Mouse (Mus musculus): ENCODE measurements around the gene Rgcc.

Rgcc gene

GRCm38 (mm10) chr14:79301466-79301875 lies at the start of gene Rgcc:
Gene Rgcc, minus strand, starts transcription at chr14:79301645.
- peak; percentile 97 for DNase-seq

- no peak for DNase-seq
These were observed 44.9 kb upstream of the Rgcc start for GRCm38 (mm10) chr14:79346384-79346783.

- no peak for DNase-seq
These were observed 34.2 kb upstream of the Rgcc start for GRCm38 (mm10) chr14:79335613-79336012.

DNA sequence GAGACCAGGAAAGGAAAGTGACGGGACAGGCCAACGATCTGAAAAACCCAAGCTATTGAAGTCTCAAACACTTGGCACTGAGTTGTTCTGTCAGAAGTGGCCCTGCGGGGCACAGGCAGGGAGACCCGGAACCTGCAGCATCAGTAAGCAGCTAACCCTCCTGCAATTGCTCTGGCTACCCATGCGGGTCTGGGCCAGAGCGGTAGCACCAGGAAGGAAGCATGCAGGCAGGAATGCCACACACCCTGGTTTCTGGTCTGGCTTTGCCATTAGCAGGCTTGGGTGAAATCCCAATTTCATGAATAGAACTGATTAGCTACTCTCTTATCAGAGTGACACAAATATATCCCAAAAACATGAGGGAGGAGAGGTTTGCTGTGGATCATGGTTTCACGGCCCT lies 30.5 kb upstream of the Rgcc start:
- DNase-seq: no peak

- DNase-seq: no peak
These were observed 29.6 kb upstream of the Rgcc start for GRCm38 (mm10) chr14:79330944-79331561.

DNA sequence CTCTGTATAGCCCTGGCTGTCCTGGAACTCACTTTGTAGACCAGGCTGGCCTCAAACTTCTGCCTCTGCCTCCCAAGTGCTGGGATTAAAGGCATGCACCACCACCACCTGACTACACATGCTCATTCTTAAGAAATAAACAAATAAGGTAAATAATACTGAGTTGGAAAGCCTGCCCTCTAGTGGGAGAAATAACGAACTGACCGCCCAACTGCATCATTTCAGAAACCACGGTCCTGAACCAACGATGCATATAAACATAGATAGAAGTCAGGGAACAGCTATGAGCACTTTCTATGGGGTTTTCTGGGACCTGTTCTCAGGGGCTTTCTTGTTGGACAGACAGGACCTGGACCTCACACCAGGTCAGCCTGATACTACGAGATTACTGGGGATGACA lies 25.6 kb upstream of the Rgcc start:
- DNase-seq: peak; percentile 61

- no peak for DNase-seq
These were observed 22.8 kb upstream of the Rgcc start for GRCm38 (mm10) chr14:79324112-79324840.

DNA sequence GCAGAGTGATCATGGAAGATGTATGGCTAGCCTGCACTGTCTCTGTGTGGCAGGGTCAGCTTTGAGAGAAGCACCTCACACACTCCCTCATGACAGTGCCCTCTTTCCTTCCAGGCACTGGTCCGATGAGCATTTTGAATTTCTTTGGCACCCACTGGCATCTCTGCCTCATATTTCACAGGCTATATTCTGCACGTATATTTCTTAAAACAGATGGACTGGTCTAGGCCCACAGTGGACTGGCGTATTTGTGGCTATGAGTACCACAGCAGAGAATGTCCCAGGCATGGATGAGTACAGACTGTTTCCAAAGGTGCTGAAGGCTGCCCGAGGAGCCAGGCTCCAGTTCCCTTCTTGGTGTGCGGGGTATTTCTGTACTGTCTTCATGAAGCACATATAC lies 20.4 kb upstream of the Rgcc start:
- DNase-seq: no peak

GRCm38 (mm10) chr14:79321152-79321551 lies 19.7 kb upstream of the Rgcc start:
- peak; percentile 43 for DNase-seq

- DNase-seq: no peak
These were observed 16.2 kb upstream of the Rgcc start for GRCm38 (mm10) chr14:79317602-79318001.

DNA sequence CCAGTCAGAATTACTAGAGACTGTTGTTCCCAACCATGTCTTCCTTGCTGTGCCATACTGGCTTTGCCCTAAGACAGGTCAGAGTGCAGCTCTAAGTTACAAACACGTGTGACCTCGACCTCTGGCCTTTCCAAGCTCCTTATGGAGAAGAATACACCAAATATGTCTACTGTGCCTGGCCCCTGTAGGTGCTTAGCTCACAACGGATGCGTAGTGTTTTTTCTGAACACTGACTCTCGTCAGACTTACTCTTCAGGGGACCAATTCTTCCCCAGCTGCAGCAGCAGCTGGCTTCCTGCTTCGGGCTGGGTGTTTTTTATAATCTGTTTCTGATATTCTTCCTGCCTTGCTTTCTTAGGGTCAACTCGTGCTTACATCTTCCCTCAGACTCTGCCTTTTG lies 14.4 kb upstream of the Rgcc start:
- DNase-seq: no peak

DNA sequence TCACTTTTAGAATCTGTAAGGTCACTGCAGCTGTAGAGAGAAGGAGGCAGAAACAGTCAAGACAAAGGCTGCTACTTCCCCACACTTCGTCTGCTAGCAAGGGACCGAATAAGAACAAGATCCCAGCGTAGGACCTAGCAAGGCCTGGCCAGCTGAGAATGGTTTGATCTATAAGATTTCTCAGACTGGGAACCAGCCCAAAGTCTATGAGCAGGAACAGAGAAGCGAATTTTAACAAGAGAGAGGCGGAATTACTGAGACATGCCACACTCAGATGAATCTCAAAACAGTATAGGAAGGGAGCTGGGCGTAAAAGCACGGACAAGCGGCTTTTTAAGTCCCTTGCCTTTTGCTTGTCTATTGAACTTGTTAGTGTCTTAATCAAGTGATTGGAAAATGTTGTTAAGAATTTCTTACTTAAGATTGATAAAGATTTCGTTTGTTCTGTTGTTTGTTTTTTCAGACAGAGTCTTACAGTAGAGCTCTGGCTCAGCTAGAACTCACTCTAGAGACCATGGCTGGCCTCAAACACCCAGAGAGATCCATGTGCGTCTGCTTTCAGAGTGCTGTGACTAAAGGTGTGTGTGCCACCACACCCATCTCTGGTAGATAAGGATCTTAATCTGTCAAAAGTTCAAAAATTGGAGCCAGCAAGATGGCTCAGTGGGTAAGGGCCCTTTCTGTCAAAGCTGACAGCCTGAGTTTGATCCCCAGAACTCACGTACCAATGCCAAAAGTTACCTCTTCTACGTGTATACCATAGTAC lies 13.0 kb upstream of the Rgcc start:
- no peak for DNase-seq

GRCm38 (mm10) chr14:79313439-79314175 lies 12.2 kb upstream of the Rgcc start:
- DNase-seq: no peak

DNA sequence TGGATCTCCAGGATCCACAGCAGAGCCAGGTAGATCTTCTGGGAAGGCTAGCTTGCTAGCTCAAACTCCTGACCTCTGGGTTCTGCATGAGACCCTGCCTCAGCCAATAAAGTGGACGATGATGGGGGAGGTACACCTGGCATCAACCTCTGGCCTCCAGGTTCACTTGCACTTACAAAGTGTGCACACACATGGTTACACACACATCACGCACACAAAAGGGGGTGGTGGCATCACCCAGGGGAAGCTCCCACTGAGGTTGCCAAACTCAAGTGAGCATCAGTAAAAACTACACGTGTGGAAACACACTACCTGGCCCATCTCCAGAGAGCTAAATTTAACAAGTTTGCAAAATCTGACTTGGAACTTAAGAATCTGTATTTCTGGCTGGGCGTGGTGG lies 11.3 kb upstream of the Rgcc start:
- DNase-seq: no peak

GRCm38 (mm10) chr14:79311918-79312454 lies 10.5 kb upstream of the Rgcc start:
- DNase-seq: no peak

GRCm38 (mm10) chr14:79309115-79309514 lies 7.7 kb upstream of the Rgcc start:
- DNase-seq: no peak

DNA sequence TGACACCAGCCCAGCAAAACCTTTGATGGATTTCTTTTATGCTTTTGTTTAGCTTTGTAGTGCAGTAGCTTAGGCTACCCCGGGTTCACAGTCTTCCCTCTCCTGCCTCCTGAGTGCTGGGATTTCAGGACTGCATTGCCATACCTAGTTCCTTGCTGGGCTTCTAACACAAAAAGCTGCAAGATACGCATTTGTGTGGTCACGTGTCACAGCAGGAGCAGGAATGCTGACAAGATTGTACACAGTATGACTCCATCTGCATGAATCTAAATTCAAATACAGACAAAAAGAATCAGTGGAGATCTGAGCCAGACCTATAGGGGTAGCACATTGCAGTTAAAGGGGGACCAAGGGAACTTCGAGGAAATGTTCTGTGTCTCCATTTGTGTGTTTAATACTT lies 6.9 kb upstream of the Rgcc start:
- no peak for DNase-seq

- no peak for DNase-seq
These were observed 6.5 kb upstream of the Rgcc start for GRCm38 (mm10) chr14:79307908-79308307.

DNA sequence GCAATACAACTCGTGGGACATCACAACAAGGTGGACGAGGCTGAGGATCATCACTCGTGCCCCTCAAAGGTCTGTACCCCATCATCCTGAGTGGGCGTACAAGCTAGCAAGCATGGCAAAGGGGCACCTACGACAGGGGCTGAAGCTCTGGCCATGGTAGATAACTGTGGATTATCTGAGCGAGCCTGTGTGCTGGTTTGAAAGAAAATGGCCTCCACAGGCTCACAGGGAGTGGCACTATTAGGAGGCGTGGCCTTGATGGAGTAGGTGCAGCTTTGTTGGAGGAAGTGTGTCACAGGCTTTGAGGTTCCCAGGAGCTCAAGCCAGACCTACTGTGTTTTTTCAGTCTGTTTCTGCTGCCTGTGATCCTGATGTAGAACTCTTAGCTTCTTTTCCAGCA lies 5.7 kb upstream of the Rgcc start:
- no peak for DNase-seq

DNA sequence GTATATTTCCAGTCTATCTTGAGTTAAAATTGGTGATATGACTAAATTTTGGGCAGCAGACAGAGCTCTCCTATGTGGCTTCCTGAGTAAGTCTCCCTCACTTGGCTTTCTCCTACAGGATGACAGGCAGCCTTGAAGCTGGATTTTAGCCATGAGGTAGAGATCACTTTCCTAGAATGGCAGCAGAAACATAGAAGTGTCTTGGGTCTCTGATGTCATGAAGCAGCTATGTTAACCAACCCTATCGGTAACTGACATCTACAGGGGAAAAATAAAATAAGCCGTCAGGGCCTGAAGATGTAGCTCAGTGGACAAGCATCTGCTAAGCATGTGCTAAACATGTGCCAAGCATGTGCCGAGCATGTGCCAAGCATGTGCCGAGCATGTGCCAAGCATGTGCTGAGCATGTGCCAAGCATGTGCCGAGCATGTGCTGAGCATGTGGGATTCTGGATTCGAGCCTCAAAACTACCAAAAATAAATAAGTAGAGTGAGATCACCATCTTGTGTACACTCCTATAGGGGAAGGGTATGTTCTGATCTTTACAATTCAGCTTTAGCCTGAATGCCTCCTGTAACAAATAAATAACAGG lies 3.5 kb upstream of the Rgcc start:
- DNase-seq: no peak

DNA sequence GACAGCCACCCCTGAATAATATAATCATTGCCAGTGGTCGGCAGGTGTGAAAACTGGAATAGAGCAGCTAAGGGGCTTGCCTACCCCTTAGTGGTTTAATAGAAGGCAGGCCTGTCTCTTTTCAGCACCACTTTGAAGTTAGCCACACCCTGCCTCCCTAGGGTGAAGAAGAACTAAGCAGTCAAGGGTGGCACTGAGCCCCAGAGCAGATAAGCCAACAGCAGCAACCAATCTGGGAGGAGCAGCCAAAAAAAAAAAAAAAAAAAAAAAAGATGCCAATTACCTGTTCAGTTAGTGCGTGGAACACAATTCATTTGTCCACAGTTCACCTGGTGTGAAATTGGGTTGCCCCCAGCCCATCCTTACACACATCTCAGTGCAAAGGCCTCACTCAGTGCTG lies 1.7 kb upstream of the Rgcc start:
- no peak for DNase-seq

- DNase-seq: no peak
These were observed 649 bp downstream of the Rgcc start for GRCm38 (mm10) chr14:79300641-79301350.

Data from kidney, adult 9 months (tissue).